Mouse (Mus musculus): Measurements from ENCODE around the gene Gsdma3. TPM values are rescaled to one million over a fixed set of nuclear protein-coding genes. Genes with fewer than 3 reads are reported as not detected.
"Not testable (repeated sequence)": the region's sequence is repeated elsewhere in the genome, so short reads cannot be mapped to it uniquely, and the experiment has no call there.

Gsdma3 gene
- polyA plus RNA-seq, 1 experiment from 2014 or later, result not detected

DNA sequence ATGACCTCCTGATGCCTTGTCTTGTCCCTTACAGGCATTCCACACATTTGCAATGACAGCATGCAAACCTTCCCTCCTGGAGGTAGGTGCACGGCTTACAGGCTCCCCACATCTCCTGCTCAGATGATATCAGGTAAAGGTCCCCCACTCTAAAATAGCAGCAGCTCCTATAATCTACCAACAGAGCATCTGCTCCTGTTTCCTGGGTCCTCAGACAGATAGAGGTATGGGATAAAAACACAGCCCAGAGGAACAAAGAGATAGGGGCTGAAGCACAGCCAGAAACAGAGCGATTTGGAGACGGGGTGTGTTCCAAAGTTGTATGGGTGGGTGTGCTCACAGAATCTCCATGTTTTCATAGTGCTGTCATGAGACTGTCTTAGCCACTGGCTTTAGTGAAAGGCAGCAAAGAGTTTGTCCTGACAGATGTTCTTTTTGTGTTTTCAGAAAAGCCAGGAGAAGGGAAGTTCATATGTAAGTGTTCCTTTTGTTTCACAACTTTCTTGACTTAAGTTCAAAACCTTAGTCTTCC is 45.2 kb downstream of the Gsdma3 start:
- Histone ChIP-seq H3K4me1 (ENCODE audit: control insufficient read depth, insufficient read depth, low read length) (no peaks in the 10 kb centered on the region), H3K27ac (ENCODE audit: low read length) (no peak overlapping the region), H3K9me3 (replicated peaks; ENCODE audit: control insufficient read depth, low read length, poor library complexity, severe bottlenecking) (no peaks in the 10 kb centered on the region), H3K27me3 (ENCODE audit: control insufficient read depth, insufficient read depth, low read depth, low read length) (peaks cover 7% of the 10 kb centered on the region; the same call in 1 of the 2 replicates), H3K36me3 (ENCODE audit: control insufficient read depth, insufficient read depth, low read length) (no peaks in the 10 kb centered on the region), H3K4me2 (ENCODE audit: low read length) (no peak overlapping the region), H3K4me3 (ENCODE audit: low read depth, low read length) (no peak overlapping the region), H3K9ac (ENCODE audit: low read depth, low read length) (no peak overlapping the region)
- 80% methylated on average over 3 of the region's 3 CpGs for WGBS
- ATAC-seq, result no peak

GRCm38 (mm10) chr11:98671857-98672256 is 45.7 kb downstream of the Gsdma3 start:
- no peak overlapping the region for H3K9ac ChIP-seq (ENCODE audit: low read depth, low read length)
- 69% methylated on average over 5 of the region's 5 CpGs for WGBS

DNA sequence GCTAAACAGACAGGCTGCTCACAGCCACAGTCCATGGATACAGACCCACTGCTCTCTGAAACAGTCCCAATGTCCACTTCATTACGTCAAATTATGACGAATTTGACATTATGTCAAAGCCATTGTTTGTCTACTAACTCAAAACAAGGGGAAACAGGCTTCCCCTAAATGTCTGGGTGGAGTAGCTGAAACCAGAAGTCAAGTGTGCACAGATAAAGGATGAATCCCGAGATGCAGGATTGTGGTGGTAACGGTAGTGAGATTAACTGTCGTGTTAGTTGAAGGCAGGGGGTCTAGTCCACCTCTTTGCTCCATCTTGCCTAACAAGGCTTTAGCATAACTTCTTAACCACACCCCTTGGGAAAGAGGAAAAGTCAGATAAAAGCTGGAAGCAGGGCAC is 46.3 kb downstream of the Gsdma3 start:
- no peak overlapping the region for H3K9ac ChIP-seq (ENCODE audit: low read depth, low read length)
- H3K27ac ChIP-seq (ENCODE audit: low read length), result no peak overlapping the region
- no peaks in the 10 kb centered on the region for H3K9me3 ChIP-seq (replicated peaks; ENCODE audit: control insufficient read depth, low read length, poor library complexity, severe bottlenecking)
- H3K4me2 ChIP-seq (ENCODE audit: low read length), result no peak overlapping the region
- ATAC-seq, result no peak
- peaks cover 2% of the 10 kb centered on the region; the same call in 1 of the 2 replicates for H3K27me3 ChIP-seq (ENCODE audit: control insufficient read depth, insufficient read depth, low read depth, low read length)
- H3K4me3 ChIP-seq (ENCODE audit: low read depth, low read length), result no peak overlapping the region
- 85% methylated on average over 5 of the region's 5 CpGs for WGBS
- no peaks in the 10 kb centered on the region for H3K4me1 ChIP-seq (ENCODE audit: control insufficient read depth, insufficient read depth, low read length)
- no peaks in the 10 kb centered on the region for H3K36me3 ChIP-seq (ENCODE audit: control insufficient read depth, insufficient read depth, low read length)

More at GRCm38 (mm10) chr11:98671857-98672256, 45.7 kb downstream of the Gsdma3 start:
- no peak overlapping the region for H3K27ac ChIP-seq (ENCODE audit: low read length)
- H3K4me1 ChIP-seq (ENCODE audit: control insufficient read depth, insufficient read depth, low read length), result no peaks in the 10 kb centered on the region
- H3K36me3 ChIP-seq (ENCODE audit: control insufficient read depth, insufficient read depth, low read length), result no peaks in the 10 kb centered on the region
- no peak overlapping the region for H3K4me3 ChIP-seq (ENCODE audit: low read depth, low read length)
- H3K9me3 ChIP-seq (replicated peaks; ENCODE audit: control insufficient read depth, low read length, poor library complexity, severe bottlenecking), result no peaks in the 10 kb centered on the region
- peaks cover 7% of the 10 kb centered on the region; the same call in 1 of the 2 replicates for H3K27me3 ChIP-seq (ENCODE audit: control insufficient read depth, insufficient read depth, low read depth, low read length)
- no peak for ATAC-seq
- H3K4me2 ChIP-seq (ENCODE audit: low read length), result no peak overlapping the region

- not testable (repeated sequence) for ATAC-seq; H3K36me3 ChIP-seq (ENCODE audit: control insufficient read depth, insufficient read depth, low read length); H3K4me1 ChIP-seq (ENCODE audit: control insufficient read depth, insufficient read depth, low read length); H3K9ac ChIP-seq (ENCODE audit: low read depth, low read length); H3K4me2 ChIP-seq (ENCODE audit: low read length); H3K4me3 ChIP-seq (ENCODE audit: low read depth, low read length); H3K27ac ChIP-seq (ENCODE audit: low read length); H3K9me3 ChIP-seq (replicated peaks; ENCODE audit: control insufficient read depth, low read length, poor library complexity, severe bottlenecking); H3K27me3 ChIP-seq (ENCODE audit: control insufficient read depth, insufficient read depth, low read depth, low read length)
- 4% methylated on average over 6 of the region's 7 CpGs for WGBS
These were observed 47.0 kb downstream of the Gsdma3 start for GRCm38 (mm10) chr11:98673136-98673535.

DNA sequence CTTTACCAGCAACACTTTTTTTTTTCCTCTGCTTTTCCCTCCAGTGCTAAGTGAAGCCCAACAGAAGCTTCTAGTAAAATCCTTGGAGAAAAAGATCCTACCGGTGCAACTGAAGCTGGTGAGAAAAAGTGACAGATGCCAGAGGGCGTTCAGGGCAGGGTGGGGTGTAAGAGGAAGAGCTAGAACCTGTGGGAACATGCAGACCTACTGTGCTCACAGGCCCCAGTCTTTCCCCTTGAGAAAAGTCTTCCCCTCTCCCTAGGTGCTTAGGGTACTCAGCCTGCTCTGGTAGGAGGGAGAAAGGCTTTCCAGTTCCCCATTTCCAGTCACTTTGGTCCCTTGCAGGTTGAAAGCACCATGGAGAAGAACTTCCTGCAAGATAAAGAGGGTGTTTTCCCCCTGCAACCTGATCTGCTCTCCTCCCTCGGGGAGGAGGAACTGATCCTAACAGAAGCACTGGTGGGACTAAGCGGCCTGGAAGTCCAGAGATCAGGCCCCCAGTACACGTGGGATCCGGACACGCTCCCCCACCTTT is 49.7 kb downstream of the Gsdma3 start:
- no peak for ATAC-seq

GRCm38 (mm10) chr11:98680023-98680422 is 53.9 kb downstream of the Gsdma3 start:
- 95% methylated on average over 1 of the region's 1 CpGs for WGBS
- H3K9me3 ChIP-seq (replicated peaks; ENCODE audit: control insufficient read depth, low read length, poor library complexity, severe bottlenecking), result no peaks in the 10 kb centered on the region
- peaks cover 13% of the 10 kb centered on the region for H3K4me1 ChIP-seq (ENCODE audit: control insufficient read depth, insufficient read depth, low read length)
- no peak overlapping the region for H3K4me3 ChIP-seq (ENCODE audit: low read depth, low read length)
- H3K36me3 ChIP-seq (ENCODE audit: control insufficient read depth, insufficient read depth, low read length), result no peaks in the 10 kb centered on the region
- no peak for ATAC-seq
- H3K9ac ChIP-seq (ENCODE audit: low read depth, low read length), result no peak overlapping the region
- H3K27ac ChIP-seq (ENCODE audit: low read length), result no peak overlapping the region
- H3K27me3 ChIP-seq (ENCODE audit: control insufficient read depth, insufficient read depth, low read depth, low read length), result no peaks in the 10 kb centered on the region
- no peak overlapping the region for H3K4me2 ChIP-seq (ENCODE audit: low read length)

More for the DNA sequence above, 49.7 kb downstream of the Gsdma3 start:
- H3K4me2 ChIP-seq (ENCODE audit: low read length), result no peak overlapping the region
- H3K27me3 ChIP-seq (ENCODE audit: control insufficient read depth, insufficient read depth, low read depth, low read length), result no peaks in the 10 kb centered on the region
- no peak overlapping the region for H3K27ac ChIP-seq (ENCODE audit: low read length)
- no peaks in the 10 kb centered on the region for H3K9me3 ChIP-seq (replicated peaks; ENCODE audit: control insufficient read depth, low read length, poor library complexity, severe bottlenecking)
- H3K9ac ChIP-seq (ENCODE audit: low read depth, low read length), result no peak overlapping the region
- 52% methylated on average over 7 of the region's 7 CpGs for WGBS
- H3K4me1 ChIP-seq (ENCODE audit: control insufficient read depth, insufficient read depth, low read length), result no peaks in the 10 kb centered on the region
- no peak overlapping the region for H3K4me3 ChIP-seq (ENCODE audit: low read depth, low read length)
- H3K36me3 ChIP-seq (ENCODE audit: control insufficient read depth, insufficient read depth, low read length), result no peaks in the 10 kb centered on the region

DNA sequence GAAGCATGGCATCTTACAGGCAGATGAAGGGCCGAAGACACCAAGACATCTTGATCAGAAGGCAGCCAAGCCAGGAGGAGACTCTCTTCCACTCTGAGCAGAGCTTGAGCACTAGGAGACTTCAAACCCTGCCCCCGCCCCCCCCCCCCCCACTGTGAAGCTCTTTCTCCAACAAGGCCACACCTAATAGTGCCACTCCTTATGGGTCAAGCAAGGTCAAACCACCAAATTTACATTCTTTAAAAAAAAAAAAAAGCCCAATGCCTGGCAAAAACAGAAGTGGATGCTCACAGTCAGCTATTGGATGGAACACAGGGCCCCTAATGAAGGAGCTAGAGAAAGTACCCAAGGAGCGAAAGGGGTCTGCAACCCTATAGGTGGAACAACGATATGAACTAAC is 54.4 kb downstream of the Gsdma3 start:
- peaks cover 13% of the 10 kb centered on the region for H3K4me1 ChIP-seq (ENCODE audit: control insufficient read depth, insufficient read depth, low read length)
- H3K9me3 ChIP-seq (replicated peaks; ENCODE audit: control insufficient read depth, low read length, poor library complexity, severe bottlenecking); H3K4me3 ChIP-seq (ENCODE audit: low read depth, low read length); ATAC-seq; H3K9ac ChIP-seq (ENCODE audit: low read depth, low read length); H3K27me3 ChIP-seq (ENCODE audit: control insufficient read depth, insufficient read depth, low read depth, low read length); H3K27ac ChIP-seq (ENCODE audit: low read length); H3K36me3 ChIP-seq (ENCODE audit: control insufficient read depth, insufficient read depth, low read length); H3K4me2 ChIP-seq (ENCODE audit: low read length): not testable (repeated sequence)
- 97% methylated on average over 3 of the region's 4 CpGs for WGBS

DNA sequence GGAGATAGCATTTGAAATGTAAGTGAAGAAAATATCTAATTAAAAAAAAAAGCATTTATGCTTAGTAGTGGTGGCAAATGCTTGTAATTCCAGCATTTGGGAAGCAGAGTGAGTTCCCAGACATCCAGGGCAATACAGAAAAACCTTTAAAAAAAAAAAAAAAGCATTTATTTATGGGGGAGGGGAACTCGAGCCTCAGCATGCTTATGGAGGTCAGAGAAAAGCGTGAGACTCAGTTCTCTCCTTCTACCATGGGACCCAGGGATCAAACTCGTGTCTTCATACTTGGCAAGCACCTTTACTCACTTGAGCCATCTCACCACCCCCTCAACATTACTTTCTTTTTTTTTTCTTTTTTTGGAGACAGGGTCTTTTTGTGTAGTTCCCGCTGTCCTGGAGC is 55.0 kb downstream of the Gsdma3 start:
- Histone ChIP-seq H3K4me3 (ENCODE audit: low read depth, low read length) (no peak overlapping the region), H3K27me3 (ENCODE audit: control insufficient read depth, insufficient read depth, low read depth, low read length) (no peaks in the 10 kb centered on the region), H3K9ac (ENCODE audit: low read depth, low read length) (no peak overlapping the region), H3K27ac (ENCODE audit: low read length) (no peak overlapping the region), H3K36me3 (ENCODE audit: control insufficient read depth, insufficient read depth, low read length) (peaks cover 7% of the 10 kb centered on the region), H3K4me1 (ENCODE audit: control insufficient read depth, insufficient read depth, low read length) (peaks cover 13% of the 10 kb centered on the region), H3K9me3 (replicated peaks; ENCODE audit: control insufficient read depth, low read length, poor library complexity, severe bottlenecking) (no peaks in the 10 kb centered on the region), H3K4me2 (ENCODE audit: low read length) (no peak overlapping the region; the same call in 1 of the 2 replicates)
- no peak for ATAC-seq
- WGBS, result 77% methylated on average over 4 of the region's 4 CpGs

DNA sequence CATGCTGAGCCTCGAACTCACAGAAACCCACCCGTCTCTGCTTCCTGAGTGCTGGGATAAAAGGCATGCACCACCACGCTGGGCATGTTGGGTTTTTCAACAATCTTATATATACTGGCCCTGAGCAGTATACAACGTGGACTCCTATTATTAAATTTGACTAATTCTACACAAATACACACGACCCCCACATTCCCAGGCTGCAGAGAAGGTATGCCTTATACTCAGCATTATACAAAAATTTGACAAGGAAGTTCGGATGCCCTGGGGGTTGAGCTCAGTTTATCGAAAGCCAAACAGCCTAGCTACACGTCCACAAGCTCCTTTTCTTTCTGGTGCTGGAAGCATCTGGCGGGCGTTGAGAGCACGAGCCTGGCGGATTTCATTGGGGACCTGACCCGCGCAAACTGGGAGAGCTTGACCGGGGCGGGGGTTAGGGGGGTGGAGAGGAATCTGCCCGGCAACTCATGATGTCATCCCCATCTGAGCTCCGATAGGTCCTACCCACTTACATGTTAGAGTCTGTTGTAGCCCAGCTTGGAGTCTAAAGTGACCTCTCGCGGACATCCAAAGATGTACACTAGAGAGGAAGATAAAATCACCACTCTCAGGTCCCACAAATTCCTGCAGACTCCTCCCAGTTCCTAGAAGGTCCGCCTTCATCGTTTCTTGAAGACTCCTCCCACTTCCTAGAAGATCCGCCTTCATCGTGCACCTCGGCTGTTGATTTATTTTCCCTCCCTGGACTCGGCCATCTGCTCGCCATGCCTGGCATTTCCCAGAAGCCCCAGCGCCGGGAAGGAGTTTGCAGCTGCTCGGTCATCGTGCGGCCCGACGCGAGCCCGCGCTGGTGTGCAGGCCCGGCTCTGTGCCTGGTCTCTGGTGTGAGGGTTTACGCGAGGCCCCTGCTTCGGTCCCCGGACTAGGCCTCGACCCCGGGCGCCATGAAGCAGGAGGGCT is 55.9 kb downstream of the Gsdma3 start, which contains the start of gene Psmd3:
TSS of gene Psmd3 (plus strand) at position 769 of the 960 bp plus-strand sequence.
- H3K36me3 ChIP-seq (ENCODE audit: control insufficient read depth, insufficient read depth, low read length), result peaks cover 9% of the 10 kb centered on the region
- H3K4me1 ChIP-seq (ENCODE audit: control insufficient read depth, insufficient read depth, low read length), result peaks cover 13% of the 10 kb centered on the region
- no peaks in the 10 kb centered on the region for H3K9me3 ChIP-seq (replicated peaks; ENCODE audit: control insufficient read depth, low read length, poor library complexity, severe bottlenecking)
- H3K27me3 ChIP-seq (ENCODE audit: control insufficient read depth, insufficient read depth, low read depth, low read length), result no peaks in the 10 kb centered on the region
- peak; percentile 96 for ATAC-seq
- WGBS, result 5% methylated on average over 45 of the region's 45 CpGs
- H3K9ac ChIP-seq (ENCODE audit: low read depth, low read length), result peak within 1 kb of the TSS; percentile 100
- peak within 1 kb of the TSS; percentile 83 for H3K27ac ChIP-seq (ENCODE audit: low read length)
- peak within 1 kb of the TSS; percentile 93 for H3K4me2 ChIP-seq (ENCODE audit: low read length)
- peak within 1 kb of the TSS; percentile 99 for H3K4me3 ChIP-seq (ENCODE audit: low read depth, low read length)
